Mouse (Mus musculus) liver, embryonic 14.5 days (tissue): ENCODE data around the gene Gpr173. TPM values are rescaled to one million over a fixed set of nuclear protein-coding genes. Genes with fewer than 3 reads are reported as not detected.

Experiments
- ATAC-seq: fragments of 200-750 bp; cut with Nextera tagmentation; 2 replicates; pipeline ENCODE4 v1.8.0; 2017; ENCODE audit warnings: moderate number of reproducible peaks, mild to moderate bottlenecking, moderate library complexity; ENCODE audit not compliant: insufficient read depth
- DNase-seq, 3 experiments: peaks; one replicate each; pipeline ENCODE4 v3.0.0-alpha.2; 2012 to 2013; ENCODE audit warnings: low read depth in 3 of 3, low spot score in 3 of 3
- H3K27ac ChIP-seq: fragments of 300-500 bp; sonication (generic); 2 replicates; pipeline ENCODE4 v1.5.1; 2014; ENCODE audit warnings: moderate library complexity, mild to moderate bottlenecking, control low read depth, inconsistent platforms
- H3K27me3 ChIP-seq: fragments of 300-500 bp; sonication (generic); 2 replicates; pipeline ENCODE4 v1.6.1; 2014; ENCODE audit warnings: mild to moderate bottlenecking, low read length, moderate library complexity; ENCODE audit not compliant: control insufficient read depth, insufficient read depth
- H3K36me3 ChIP-seq: fragments of 300-500 bp; sonication (generic); replicated peaks from 2 replicates; pipeline ENCODE4 v1.6.1; 2014; ENCODE audit warnings: low read depth; ENCODE audit not compliant: control insufficient read depth, insufficient read depth
- H3K4me1 ChIP-seq, 2 experiments: fragments of 200-500 bp in 1 of 2; fragments of 300-500 bp in 1 of 2; sonication (generic) in 1 of 2; replicated peaks; 2 replicates each; pipeline ENCODE4 v1.6.1; 2012 to 2014; ENCODE audit warnings: antibody characterized with exemption in 1 of 2, inconsistent platforms in 1 of 2, low read length in 1 of 2; ENCODE audit not compliant: control insufficient read depth in 2 of 2, insufficient read depth in 2 of 2
- H3K4me2 ChIP-seq: fragments of 300-500 bp; sonication (generic); 2 replicates; pipeline ENCODE4 v1.6.1; 2014; ENCODE audit warnings: low read depth, mild to moderate bottlenecking, control low read depth, moderate library complexity
- H3K4me3 ChIP-seq, 2 experiments: fragments of 200-500 bp in 1 of 2; fragments of 300-500 bp in 1 of 2; sonication (generic) in 1 of 2; 2 replicates each; pipeline ENCODE4 v1.5.1; 2012 to 2014; ENCODE audit warnings: low read depth in 2 of 2, low read length in 2 of 2, mild to moderate bottlenecking in 2 of 2, control low read depth in 1 of 2, inconsistent platforms in 1 of 2, moderate library complexity in 1 of 2; ENCODE audit not compliant: insufficient read depth in 1 of 2
- H3K9ac ChIP-seq: fragments of 300-500 bp; sonication (generic); replicated peaks from 2 replicates; pipeline ENCODE4 v1.6.1; 2014; ENCODE audit warnings: mild to moderate bottlenecking, control low read depth, moderate library complexity
- H3K9me3 ChIP-seq: fragments of 300-500 bp; sonication (generic); 2 replicates; pipeline ENCODE4 v1.6.1; 2016; ENCODE audit warnings: low read length, mixed read lengths; ENCODE audit not compliant: control insufficient read depth
- CTCF ChIP-seq: IDR thresholded peaks from 2 replicates; pipeline ENCODE4 v1.5.1; 2016; ENCODE audit warnings: antibody characterized with exemption, low read depth, control low read depth
- EP300 ChIP-seq: IDR thresholded peaks from 2 replicates; pipeline ENCODE4 v1.6.1; 2016; ENCODE audit warnings: antibody characterized with exemption, low read depth
- WGBS: fragments of 180-500 bp; shearing (Covaris S2); extraction: QIAGEN DNeasy Blood & Tissue Kit; methylation state at CpG from one replicate; pipeline ENCODE4 v1.1.7; 2014; ENCODE audit not compliant: insufficient replicate concordance; 5-methylcytosine and 5-hydroxymethylcytosine counted together
- polyA plus RNA-seq, 2 experiments: library from polyadenylated mRNA; depleted of rRNA in 1 of 2; stranded (reverse) in 1 of 2; unstranded in 1 of 2; fragments of >200 nt; fragmentation: Nextera tagmentation in 1 of 2; extraction: Ambion mirVana in 1 of 2; gene quantifications; 2 replicates each; pipeline versions ENCODE4 v1.2.1 to v1.2.3; 2012 to 2014

The Gpr173 gene
- polyA plus RNA-seq (2012; rRNA removed) = 0.15 and 0.20 TPM in 2 replicates
- polyA plus RNA-seq (2014; fragmentation: Nextera tagmentation; extraction: Ambion mirVana) = 0.10 and 0.25 TPM in 2 replicates

GRCm38 (mm10) chrX:152368397-152369273 lies at the start of gene Gpr173:
TSS of gene Gpr173 (minus strand) at chrX:152368704.
- Histone ChIP-seq H3K36me3 (no peaks in the 10 kb centered on the region), H3K27me3 (no peaks in the 10 kb centered on the region; the same call in 1 of the 2 replicates), H3K27ac (no peak within 1 kb of the TSS), H3K4me2 (peak within 1 kb of the TSS; percentile 11; the same call in 1 of the 2 replicates), H3K4me3 (peak within 1 kb of the TSS; percentile 6 to 37; a peak in 2 of 4 replicates), H3K9ac (no peak within 1 kb of the TSS), H3K4me1 (no peaks in the 10 kb centered on the region), H3K9me3 (no peaks in the 10 kb centered on the region)
- ATAC-seq (no peak), DNase-seq (no peak)
- 14% methylated on average over 22 of the region's 24 CpGs for WGBS
- no peak for TF ChIP-seq EP300
- no peak for TF ChIP-seq CTCF

GRCm38 (mm10) chrX:152403251-152403650 lies 34.7 kb upstream of the Gpr173 start:
- ATAC-seq (no peak), DNase-seq (no peak)
- Histone ChIP-seq H3K9ac (no peak overlapping the region), H3K4me2 (no peak overlapping the region), H3K4me3 (no peak overlapping the region), H3K4me1 (no peaks in the 10 kb centered on the region), H3K9me3 (no peaks in the 10 kb centered on the region), H3K36me3 (no peaks in the 10 kb centered on the region), H3K27ac (no peak overlapping the region), H3K27me3 (no peaks in the 10 kb centered on the region)
- 39% methylated on average over 1 of the region's 1 CpGs for WGBS
- TF ChIP-seq CTCF = no peak
- no peak for TF ChIP-seq EP300

- no peaks in the 10 kb centered on the region for H3K9me3 ChIP-seq
- no peak for DNase-seq
- TF ChIP-seq EP300 (no peak), CTCF (no peak)
- WGBS = 58% methylated on average over 2 of the region's 2 CpGs
- H3K27me3 ChIP-seq = no peaks in the 10 kb centered on the region
- no peak overlapping the region for H3K4me2 ChIP-seq
- H3K9ac ChIP-seq = no peak overlapping the region
- no peak for ATAC-seq
- no peak overlapping the region for H3K27ac ChIP-seq
- H3K4me1 ChIP-seq = no peaks in the 10 kb centered on the region
- H3K4me3 ChIP-seq = no peak overlapping the region
- H3K36me3 ChIP-seq = no peaks in the 10 kb centered on the region
Measured at GRCm38 (mm10) chrX:152400096-152400495, 31.6 kb upstream of the Gpr173 start.

- H3K4me3 ChIP-seq = no peak overlapping the region
- H3K27me3 ChIP-seq = no peaks in the 10 kb centered on the region; the same call in 1 of the 2 replicates
- H3K4me2 ChIP-seq = no peak overlapping the region
- 27% methylated on average over 4 of the region's 4 CpGs for WGBS
- ATAC-seq = no peak
- TF ChIP-seq CTCF (no peak), EP300 (no peak)
- no peak overlapping the region for H3K9ac ChIP-seq
- H3K36me3 ChIP-seq = no peaks in the 10 kb centered on the region
- no peaks in the 10 kb centered on the region for H3K9me3 ChIP-seq
- DNase-seq = no peak
- H3K4me1 ChIP-seq = no peaks in the 10 kb centered on the region
- H3K27ac ChIP-seq = no peak overlapping the region
Measured at GRCm38 (mm10) chrX:152368054-152368396, 479 bp downstream of the Gpr173 start.

- Histone ChIP-seq H3K36me3 (no peaks in the 10 kb centered on the region), H3K4me3 (no peak overlapping the region), H3K4me1 (no peaks in the 10 kb centered on the region), H3K27ac (no peak overlapping the region), H3K9me3 (no peaks in the 10 kb centered on the region), H3K27me3 (no peaks in the 10 kb centered on the region; the same call in 1 of the 2 replicates), H3K4me2 (no peak overlapping the region), H3K9ac (no peak overlapping the region)
- ATAC-seq (no peak), DNase-seq (no peak)
- WGBS = 53% methylated on average over 2 of the region's 2 CpGs
- TF ChIP-seq CTCF (no peak), EP300 (no peak)
Measured at GRCm38 (mm10) chrX:152366418-152366817, 2.1 kb downstream of the Gpr173 start.
